Mouse (Mus musculus) activated CD4-positive, CD25-positive, alpha-beta regulatory T cell, adult 4 months (primary cell): ENCODE data around the gene Phlda3. TPM values are rescaled to one million over a fixed set of nuclear protein-coding genes. Genes with fewer than 3 reads are reported as not detected.
A peak's percentile ranks its signal among the peaks of the same experiment; 100 is the strongest.

Experiments used
- ATAC-seq: one replicate; pipeline ENCODE4 v1.8.0; 2017
- polyA plus RNA-seq, 2 experiments: library from polyadenylated mRNA; unstranded; fragments of 100-300 nt; shearing (Covaris generic); gene quantifications; one replicate each; pipeline ENCODE4 v1.2.1; 2017

Gene Phlda3
- polyA plus RNA-seq, result 1 to 10 TPM; 1.9 to 3.8 TPM

GRCm38 (mm10) chr1:135765645-135766591 is at the start of gene Phlda3:
TSS of gene Phlda3 (plus strand) at chr1:135766119.
- ATAC-seq, result peak; percentile 82

- ATAC-seq, result peak; percentile 98
Observed at GRCm38 (mm10) chr1:135719486-135719885, 46.4 kb upstream of the Phlda3 start.

- peak; percentile 14 for ATAC-seq
Observed at GRCm38 (mm10) chr1:135719983-135720382, 45.9 kb upstream of the Phlda3 start, which contains the start of gene Csrp1. TSS of gene Csrp1 (plus strand) at chr1:135720061.

- ATAC-seq, result no peak
Observed at GRCm38 (mm10) chr1:135723016-135723415, 42.9 kb upstream of the Phlda3 start.

GRCm38 (mm10) chr1:135724134-135724533 is 41.8 kb upstream of the Phlda3 start:
- ATAC-seq, result no peak

GRCm38 (mm10) chr1:135725324-135725723 is 40.6 kb upstream of the Phlda3 start:
- ATAC-seq, result no peak

- peak; percentile 54 for ATAC-seq
Observed at GRCm38 (mm10) chr1:135725936-135726335, 40.0 kb upstream of the Phlda3 start.

GRCm38 (mm10) chr1:135728631-135729366 is 37.1 kb upstream of the Phlda3 start:
- ATAC-seq, result peak; percentile 87

GRCm38 (mm10) chr1:135729367-135729713 is 36.6 kb upstream of the Phlda3 start:
- peak; percentile 8 for ATAC-seq

- no peak for ATAC-seq
Observed at GRCm38 (mm10) chr1:135729821-135730220, 36.1 kb upstream of the Phlda3 start.

- peak; percentile 16 for ATAC-seq
Observed at GRCm38 (mm10) chr1:135730296-135730695, 35.6 kb upstream of the Phlda3 start.

GRCm38 (mm10) chr1:135731393-135731792 is 34.5 kb upstream of the Phlda3 start:
- no peak for ATAC-seq

- ATAC-seq, result no peak
Observed at GRCm38 (mm10) chr1:135731897-135732684, 33.8 kb upstream of the Phlda3 start.

- no peak for ATAC-seq
Observed at GRCm38 (mm10) chr1:135734225-135734937, 31.5 kb upstream of the Phlda3 start.

GRCm38 (mm10) chr1:135735460-135735859 is 30.5 kb upstream of the Phlda3 start:
- no peak for ATAC-seq

GRCm38 (mm10) chr1:135744987-135745386 is 20.9 kb upstream of the Phlda3 start:
- no peak for ATAC-seq

- no peak for ATAC-seq
Observed at GRCm38 (mm10) chr1:135746248-135746647, 19.7 kb upstream of the Phlda3 start.

- peak; percentile 100 for ATAC-seq
Observed at GRCm38 (mm10) chr1:135752737-135753348, 13.1 kb upstream of the Phlda3 start.

- ATAC-seq, result no peak
Observed at GRCm38 (mm10) chr1:135755287-135755686, 10.6 kb upstream of the Phlda3 start.

- no peak for ATAC-seq
Observed at GRCm38 (mm10) chr1:135755913-135756312, 10.0 kb upstream of the Phlda3 start.

- no peak for ATAC-seq
Observed at GRCm38 (mm10) chr1:135757287-135757686, 8.6 kb upstream of the Phlda3 start.

- ATAC-seq, result no peak
Observed at GRCm38 (mm10) chr1:135759685-135760084, 6.2 kb upstream of the Phlda3 start.
